Mouse (Mus musculus): ENCODE results near the gene Tbc1d22b.

DNA sequence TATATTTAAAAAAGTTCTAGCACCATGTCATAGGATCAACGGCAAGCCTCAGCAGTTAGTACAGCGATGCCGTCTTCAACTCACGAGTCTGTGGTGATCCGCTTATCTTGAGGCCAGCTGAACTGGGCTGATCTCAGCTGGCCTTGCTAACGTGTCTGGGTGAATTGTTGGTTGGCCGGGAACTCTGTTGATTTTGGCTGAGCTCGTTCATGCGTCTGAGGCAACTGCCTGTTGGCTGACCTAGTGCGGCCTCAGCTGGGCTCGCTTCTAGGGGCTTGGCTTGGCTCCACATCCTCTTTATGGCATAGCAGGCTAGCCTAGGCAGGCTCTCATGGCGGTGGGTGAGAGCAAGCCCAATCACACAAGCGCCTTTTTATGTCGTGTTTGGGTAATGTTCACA is 8.2 kb upstream of the Tbc1d22b start:
- TF ChIP-seq CTCF (IDR thresholded peaks at IDR 0.05; ENCODE audit: low read depth, low read length) = no peak
- no peak for TF ChIP-seq TAL1 (conservative IDR thresholded peaks at IDR 0.05; ENCODE audit: low read depth, low read length)
- TF ChIP-seq GATA1 (IDR thresholded peaks at IDR 0.05; ENCODE audit: borderline replicate concordance, low read length) = no peak
- no peak for TF ChIP-seq POLR2AphosphoS5 (IDR thresholded peaks at IDR 0.05; ENCODE audit: insufficient replicate concordance, low read depth, low read length)

Measured in G1E (cell line).